Mouse (Mus musculus) hematopoietic stem cell, adult 5-6 weeks (primary cell): ENCODE results near the gene Aip. TPM values are rescaled to one million over a fixed set of nuclear protein-coding genes. Genes with fewer than 3 reads are reported as not detected.
"Not testable (repeated sequence)": the region's sequence is repeated elsewhere in the genome, so short reads cannot be mapped to it uniquely, and the experiment has no call there.

ENCODE experiments used
- ATAC-seq, 2 experiments: fragments of 125-278 bp in 1 of 2; replicated peaks in 1 of 2; 2 replicates each; pipeline ENCODE4 v1.8.0; 2016 to 2017; ENCODE audit warnings: inconsistent platforms in 2 of 2, mild to moderate bottlenecking in 2 of 2, moderate number of reproducible peaks in 2 of 2, low read depth in 1 of 2, moderate TSS enrichment in 1 of 2; ENCODE audit not compliant: low FRiP score in 2 of 2, poor library complexity in 2 of 2, severe bottlenecking in 2 of 2, insufficient read depth in 1 of 2, low TSS enrichment in 1 of 2
- total RNA-seq: library from RNA; stranded (forward); fragments of 172-1452, 232-1000 nt; gene quantifications from 2 replicates; pipeline ENCODE4 v1.2.3, GENCODE M21; 2017

The Aip gene
- total RNA-seq, 1 experiment from 2014 or later: 60.3 TPM

- not testable (repeated sequence) for ATAC-seq
Observed at GRCm38 (mm10) chr19:4064501-4064900, 61.2 kb downstream of the Aip start.

Other genes starting within 250 kb of the Aip start
- 110 and 122 TPM in 2 replicates for gene Tcirg1, start 218.7 kb downstream of the Aip start, total RNA-seq
- 35.3 and 55.4 TPM in 2 replicates for gene Ndufs8, start 213.1 kb downstream of the Aip start, total RNA-seq
- 6.6 and 12.6 TPM in 2 replicates for gene Aldh3b1, start 196.1 kb downstream of the Aip start, total RNA-seq
- 79.6 and 90.4 TPM in 2 replicates for gene Unc93b1, start 190.7 kb downstream of the Aip start, total RNA-seq
- 0.31 TPM in 1 of 2 replicates, not detected in the other for gene Aldh3b3, start 167.2 kb downstream of the Aip start, total RNA-seq
- gene Aldh3b2, start 153.5 kb downstream of the Aip start, total RNA-seq: 0.56 TPM in 1 of 2 replicates, not detected in the other
- gene Acy3, start 139.3 kb downstream of the Aip start, total RNA-seq: 6.8 and 8.4 TPM in 2 replicates
- not detected in 2 replicates for gene Tbx10, start 133.1 kb downstream of the Aip start, total RNA-seq
- gene Nudt8, start 125.3 kb downstream of the Aip start, total RNA-seq: 4.5 and 13.5 TPM in 2 replicates
- gene Gm49405, start 125.2 kb downstream of the Aip start, total RNA-seq: 1.8 and 2.3 TPM in 2 replicates
- 1.5 and 1.9 TPM in 2 replicates for gene Doc2g, start 122.5 kb downstream of the Aip start, total RNA-seq
- 142 and 166 TPM in 2 replicates for gene Ndufv1, start 113.1 kb downstream of the Aip start, total RNA-seq
- gene Gstp1, start 87.9 kb downstream of the Aip start, total RNA-seq: 62.7 and 72.5 TPM in 2 replicates
- gene Gstp2, start 79.8 kb downstream of the Aip start, total RNA-seq: not detected in 2 replicates
- 1.4 and 13.2 TPM in 2 replicates for gene Gstp3, start 66.3 kb downstream of the Aip start, total RNA-seq
- gene Cabp2, start 44.3 kb downstream of the Aip start, total RNA-seq: not detected in 2 replicates
- 13.3 and 18.8 TPM in 2 replicates for gene Cdk2ap2, start 28.7 kb downstream of the Aip start, total RNA-seq
- 20.0 and 22.4 TPM in 2 replicates for gene Pitpnm1, start 25.9 kb downstream of the Aip start, total RNA-seq
- not detected in 2 replicates for gene Gpr152, start 13.9 kb upstream of the Aip start, total RNA-seq
- gene Cabp4, start 18.2 kb upstream of the Aip start, total RNA-seq: not detected in 2 replicates
- gene Coro1b, start 22.8 kb upstream of the Aip start, total RNA-seq: 66.9 and 109 TPM in 2 replicates
- gene Ptprcap, start 27.7 kb upstream of the Aip start, total RNA-seq: 229 and 295 TPM in 2 replicates
- 16.2 and 18.8 TPM in 2 replicates for gene Rps6kb2, start 37.5 kb upstream of the Aip start, total RNA-seq
- 11.2 and 16.2 TPM in 2 replicates for gene Carns1, start 49.6 kb upstream of the Aip start, total RNA-seq
- 59.8 and 70.8 TPM in 2 replicates for gene Tbc1d10c, start 65.4 kb upstream of the Aip start, total RNA-seq
- gene Ppp1ca, start 66.2 kb upstream of the Aip start, total RNA-seq: 384 and 392 TPM in 2 replicates
- gene Rad9a, start 75.8 kb upstream of the Aip start, total RNA-seq: 16.4 and 17.3 TPM in 2 replicates
- 12.8 and 17.3 TPM in 2 replicates for gene Clcf1, start 88.4 kb upstream of the Aip start, total RNA-seq
- not detected in 2 replicates for gene AC109138.7, start 88.5 kb upstream of the Aip start, total RNA-seq
- gene Pold4, start 106.0 kb upstream of the Aip start, total RNA-seq: 61.0 and 88.8 TPM in 2 replicates
- 23.2 and 32.7 TPM in 2 replicates for gene Ssh3, start 143.3 kb upstream of the Aip start, total RNA-seq
- 6.0 and 6.6 TPM in 2 replicates for gene Ankrd13d, start 157.3 kb upstream of the Aip start, total RNA-seq
- gene Grk2, start 180.4 kb upstream of the Aip start, total RNA-seq: 147 and 234 TPM in 2 replicates